Mouse (Mus musculus): ENCODE data around the gene Crx. TPM values are rescaled to one million over a fixed set of nuclear protein-coding genes. Genes with fewer than 3 reads are reported as not detected.

The Crx gene
- polyA plus RNA-seq, 1 experiment from 2014 or later = not detected

Other genes with a start within 250 kb of the Crx start
- gene Obox3, start 240.1 kb downstream of the Crx start, polyA plus RNA-seq (2014; fragmentation: Nextera tagmentation; extraction: Ambion mirVana) = not detected in 2 replicates
- gene Obox5, start 129.8 kb downstream of the Crx start, polyA plus RNA-seq (2014; fragmentation: Nextera tagmentation; extraction: Ambion mirVana) = not detected in 2 replicates
- not detected in 2 replicates for gene Obox6, start 40.3 kb downstream of the Crx start, polyA plus RNA-seq (2014; fragmentation: Nextera tagmentation; extraction: Ambion mirVana)
- not detected in 2 replicates for gene Crxos, start 2.6 kb upstream of the Crx start, polyA plus RNA-seq (2014; fragmentation: Nextera tagmentation; extraction: Ambion mirVana)
- gene Selenow, start 42.4 kb upstream of the Crx start, polyA plus RNA-seq (2014; fragmentation: Nextera tagmentation; extraction: Ambion mirVana) = 778 and 804 TPM in 2 replicates
- gene Nop53, start 66.1 kb upstream of the Crx start, polyA plus RNA-seq (2014; fragmentation: Nextera tagmentation; extraction: Ambion mirVana) = 195 and 197 TPM in 2 replicates
- 8.1 and 9.3 TPM in 2 replicates for gene Ehd2, start 87.6 kb upstream of the Crx start, polyA plus RNA-seq (2014; fragmentation: Nextera tagmentation; extraction: Ambion mirVana)
- 9.3 and 10.1 TPM in 2 replicates for gene Bicra, start 168.0 kb upstream of the Crx start, polyA plus RNA-seq (2014; fragmentation: Nextera tagmentation; extraction: Ambion mirVana)
- gene Zfp541, start 181.8 kb upstream of the Crx start, polyA plus RNA-seq (2014; fragmentation: Nextera tagmentation; extraction: Ambion mirVana) = not detected in 2 replicates
- gene Napa, start 218.5 kb upstream of the Crx start, polyA plus RNA-seq (2014; fragmentation: Nextera tagmentation; extraction: Ambion mirVana) = 182 and 203 TPM in 2 replicates
- gene Kptn, start 239.9 kb upstream of the Crx start, polyA plus RNA-seq (2014; fragmentation: Nextera tagmentation; extraction: Ambion mirVana) = 22.5 and 23.5 TPM in 2 replicates
- gene Slc8a2, start 249.9 kb upstream of the Crx start, polyA plus RNA-seq (2014; fragmentation: Nextera tagmentation; extraction: Ambion mirVana) = 0.10 and 0.12 TPM in 2 replicates

Measured in limb, embryonic 11.5 days (tissue).